Mouse (Mus musculus): ENCODE measurements around the gene Pdzd9.

- no peak for TF ChIP-seq CTCF (IDR thresholded peaks at IDR 0.05; ENCODE audit: control insufficient read depth, insufficient read depth, low read length)
- no peak for TF ChIP-seq POLR2A (IDR thresholded peaks at IDR 0.05; ENCODE audit: borderline replicate concordance, control insufficient read depth, low read depth, low read length)
Observed at GRCm38 (mm10) chr7:120634301-120634700, 35.8 kb downstream of the Pdzd9 start.

Data from bone marrow, adult 2 months (tissue).